Comparison of ENCODE assay signal across 24 mouse cellular contexts in genomic region chr3:25672779-25673178, GRCm38 (mm10).
A peak's percentile ranks its signal among the peaks of the same experiment; 100 is the strongest.
DNase-seq lines count a peak whose midpoint lies in the region; ATAC-seq and TF ChIP-seq lines count a peak whose summit lies in the region.
"Had no signal": no experiment of that assay in that cellular context is flagged by ENCODE, and none has a peak within 500 bp of the region (broad histone marks: within the 10 kb centered on the region; RNA-seq: fewer than 3 reads in every experiment).

No protein-coding gene starts in this region.

- no peaks in the 10 kb centered on the region for H3K36me3 ChIP-seq in forebrain, embryonic 13.5 days (ENCODE audit: poor library complexity, severe bottlenecking)
- no peaks in the 10 kb centered on the region for H3K36me3 ChIP-seq in forebrain, embryonic 11.5 days (ENCODE audit: control insufficient read depth, insufficient read depth, low read length)
- H3K36me3 ChIP-seq in midbrain, embryonic 11.5 days (ENCODE audit: control insufficient read depth, insufficient read depth, low read length) = no peaks in the 10 kb centered on the region
- no peaks in the 10 kb centered on the region for H3K36me3 ChIP-seq in midbrain, embryonic 14.5 days (ENCODE audit: control insufficient read depth, insufficient read depth, low read length)
- H3K36me3 ChIP-seq in midbrain, embryonic 16.5 days (ENCODE audit: control insufficient read depth, insufficient read depth, low read length) = no peaks in the 10 kb centered on the region
- H3K36me3 ChIP-seq in midbrain, postnatal 0 days (ENCODE audit: insufficient read depth, low read length) = no peaks in the 10 kb centered on the region
- H3K36me3 ChIP-seq: embryonic facial prominence, embryonic 10.5 days; embryonic facial prominence, embryonic 12.5 days; G1E had no signal

- no peak overlapping the region for H3K27ac ChIP-seq in forebrain, embryonic 13.5 days
- H3K27ac ChIP-seq in forebrain, embryonic 11.5 days (ENCODE audit: low read depth, low read length) = no peak overlapping the region
- no peak overlapping the region for H3K27ac ChIP-seq in midbrain, embryonic 11.5 days (ENCODE audit: low read depth, low read length)
- H3K27ac ChIP-seq in midbrain, embryonic 14.5 days (replicated peaks; ENCODE audit: low read depth, low read length) = no peak overlapping the region
- H3K27ac ChIP-seq in midbrain, embryonic 16.5 days (ENCODE audit: low read length) = no peak overlapping the region
- H3K27ac ChIP-seq in midbrain, postnatal 0 days (ENCODE audit: low read depth, low read length) = no peak overlapping the region
- H3K27ac ChIP-seq: embryonic facial prominence, embryonic 10.5 days; embryonic facial prominence, embryonic 12.5 days had no signal

- H3K9me3 ChIP-seq in forebrain, embryonic 13.5 days (replicated peaks) = no peaks in the 10 kb centered on the region
- H3K9me3 ChIP-seq in forebrain, embryonic 11.5 days (ENCODE audit: control insufficient read depth, low read length) = no peaks in the 10 kb centered on the region
- H3K9me3 ChIP-seq in midbrain, embryonic 11.5 days (ENCODE audit: control insufficient read depth, low read length) = no peaks in the 10 kb centered on the region
- peaks cover 3% of the 10 kb centered on the region; the same call in 1 of the 2 replicates for H3K9me3 ChIP-seq in midbrain, embryonic 14.5 days (ENCODE audit: control insufficient read depth, low read length)
- no peaks in the 10 kb centered on the region for H3K9me3 ChIP-seq in midbrain, embryonic 16.5 days (replicated peaks; ENCODE audit: control insufficient read depth, low read length, poor library complexity, severe bottlenecking)
- H3K9me3 ChIP-seq in midbrain, postnatal 0 days (ENCODE audit: low read length) = no peaks in the 10 kb centered on the region
- H3K9me3 ChIP-seq: embryonic facial prominence, embryonic 10.5 days; embryonic facial prominence, embryonic 12.5 days; G1E had no signal

- 44% methylated on average over 4 of the region's 4 CpGs for WGBS in forebrain, embryonic 13.5 days
- WGBS in forebrain, embryonic 11.5 days = 64% methylated on average over 4 of the region's 4 CpGs
- 64% methylated on average over 4 of the region's 4 CpGs for WGBS in midbrain, embryonic 11.5 days
- WGBS in midbrain, embryonic 14.5 days = 31% methylated on average over 4 of the region's 4 CpGs
- WGBS in midbrain, embryonic 16.5 days = 45% methylated on average over 4 of the region's 4 CpGs
- whole genome bisulfite sequencing in midbrain, postnatal 0 days = 42% methylated on average over 4 of the region's 4 CpGs

- no peak overlapping the region for H3K4me2 ChIP-seq in forebrain, embryonic 13.5 days
- no peak overlapping the region for H3K4me2 ChIP-seq in forebrain, embryonic 11.5 days (ENCODE audit: low read depth, low read length, severe bottlenecking)
- H3K4me2 ChIP-seq in midbrain, embryonic 11.5 days = no peak overlapping the region
- H3K4me2 ChIP-seq in midbrain, embryonic 14.5 days (ENCODE audit: low read length) = no peak overlapping the region
- no peak overlapping the region for H3K4me2 ChIP-seq in midbrain, embryonic 16.5 days (ENCODE audit: low read length)
- no peak overlapping the region for H3K4me2 ChIP-seq in midbrain, postnatal 0 days (ENCODE audit: low read depth, low read length, poor library complexity, severe bottlenecking)
- H3K4me2 ChIP-seq: embryonic facial prominence, embryonic 12.5 days had no signal

- H3K27me3 ChIP-seq in forebrain, embryonic 13.5 days = no peaks in the 10 kb centered on the region
- H3K27me3 ChIP-seq in forebrain, embryonic 11.5 days (ENCODE audit: control insufficient read depth, insufficient read depth, low read length) = no peaks in the 10 kb centered on the region
- no peaks in the 10 kb centered on the region for H3K27me3 ChIP-seq in midbrain, embryonic 11.5 days (ENCODE audit: control insufficient read depth, insufficient read depth, low read length)
- no peaks in the 10 kb centered on the region for H3K27me3 ChIP-seq in midbrain, embryonic 14.5 days (ENCODE audit: control insufficient read depth, insufficient read depth, low read length)
- no peaks in the 10 kb centered on the region for H3K27me3 ChIP-seq in midbrain, embryonic 16.5 days (ENCODE audit: control insufficient read depth, insufficient read depth, low read depth, low read length)
- no peaks in the 10 kb centered on the region for H3K27me3 ChIP-seq in midbrain, postnatal 0 days (ENCODE audit: insufficient read depth, low read length)
- H3K27me3 ChIP-seq: CH12.LX; embryonic facial prominence, embryonic 12.5 days; Patski had no signal

- DNase-seq in forebrain, embryonic 11.5 days (ENCODE audit: low spot score) = no peak
- no peak for DNase-seq in midbrain, embryonic 11.5 days (ENCODE audit: low spot score, missing footprints)
- no peak for DNase-seq in midbrain, embryonic 14.5 days
- no peak for DNase-seq in midbrain, postnatal 0 days (ENCODE audit: low spot score)
- DNase-seq: adrenal gland, adult 8-10 months; adrenal gland, postnatal 14 days; adrenal gland, postnatal 36 days; B cell, adult 2 months; cerebellum, adult 11-12 months; cerebellum, adult 2 months; cerebellum, adult 9-10 months; cerebellum, postnatal 10 days; cerebellum, postnatal 25 days; forebrain, postnatal 0 days had no signal

- H3K4me3 ChIP-seq in forebrain, embryonic 13.5 days = no peak overlapping the region
- no peak overlapping the region for H3K4me3 ChIP-seq in forebrain, embryonic 11.5 days (ENCODE audit: low read depth, low read length)
- H3K4me3 ChIP-seq in midbrain, embryonic 11.5 days (ENCODE audit: low read depth, low read length) = no peak overlapping the region
- no peak overlapping the region for H3K4me3 ChIP-seq in midbrain, embryonic 14.5 days (replicated peaks; ENCODE audit: low read depth, low read length)
- H3K4me3 ChIP-seq in midbrain, embryonic 16.5 days (ENCODE audit: low read depth, low read length) = no peak overlapping the region
- no peak overlapping the region for H3K4me3 ChIP-seq in midbrain, postnatal 0 days (ENCODE audit: low read depth, low read length)
- H3K4me3 ChIP-seq: embryonic facial prominence, embryonic 10.5 days; embryonic facial prominence, embryonic 12.5 days had no signal

- no peak for TF ChIP-seq CTCF in midbrain, postnatal 0 days (IDR thresholded peaks at IDR 0.05)

- 0 out of 2 replicates have a peak, but pooled peaks have one; percentile 13 for ATAC-seq in forebrain, embryonic 13.5 days
- ATAC-seq in forebrain, embryonic 11.5 days (replicated peaks; ENCODE audit: low FRiP score) = no peak
- peak; percentile 61; the same call in 1 of the 2 replicates for ATAC-seq in midbrain, embryonic 11.5 days (ENCODE audit: low FRiP score)
- no peak for ATAC-seq in midbrain, embryonic 14.5 days (ENCODE audit: low FRiP score, low TSS enrichment)
- ATAC-seq in midbrain, embryonic 16.5 days = peak; percentile 32; the same call in 1 of the 2 replicates
- no peak for ATAC-seq in midbrain, postnatal 0 days (ENCODE audit: low FRiP score)
- ATAC-seq: activated CD4-positive, CD25-positive, alpha-beta regulatory T cell, adult 4 months; CD4-positive, CD25-positive, alpha-beta regulatory T cell, adult 4 months; forebrain, embryonic 14.5 days; forebrain, postnatal 0 days; Patski had no signal

- H3K4me1 ChIP-seq in forebrain, embryonic 13.5 days = 0 out of 2 replicates have a peak, but pooled peaks cover 7% of the 10 kb centered on the region
- 0 out of 2 replicates have a peak, but pooled peaks cover 2% of the 10 kb centered on the region for H3K4me1 ChIP-seq in forebrain, embryonic 11.5 days (replicated peaks; ENCODE audit: control insufficient read depth, insufficient read depth, low read length)
- peaks cover 2% of the 10 kb centered on the region; the same call in 1 of the 2 replicates for H3K4me1 ChIP-seq in midbrain, embryonic 11.5 days (ENCODE audit: control insufficient read depth, insufficient read depth, low read length)
- 0 out of 2 replicates have a peak, but pooled peaks cover 4% of the 10 kb centered on the region for H3K4me1 ChIP-seq in midbrain, embryonic 14.5 days (ENCODE audit: control insufficient read depth, insufficient read depth, low read length)
- 0 out of 2 replicates have a peak, but pooled peaks cover 8% of the 10 kb centered on the region for H3K4me1 ChIP-seq in midbrain, embryonic 16.5 days (ENCODE audit: control insufficient read depth, insufficient read depth, low read length)
- H3K4me1 ChIP-seq in midbrain, postnatal 0 days (ENCODE audit: insufficient read depth, low read length) = no peaks in the 10 kb centered on the region
- H3K4me1 ChIP-seq: embryonic facial prominence, embryonic 10.5 days; embryonic facial prominence, embryonic 12.5 days had no signal

- H3K9ac ChIP-seq in forebrain, embryonic 13.5 days = no peak overlapping the region
- no peak overlapping the region for H3K9ac ChIP-seq in forebrain, embryonic 11.5 days (ENCODE audit: low read length)
- H3K9ac ChIP-seq in midbrain, embryonic 11.5 days (ENCODE audit: low read length) = no peak overlapping the region
- no peak overlapping the region for H3K9ac ChIP-seq in midbrain, embryonic 14.5 days (replicated peaks; ENCODE audit: low read length)
- H3K9ac ChIP-seq in midbrain, embryonic 16.5 days (ENCODE audit: low read depth, low read length) = no peak overlapping the region
- H3K9ac ChIP-seq in midbrain, postnatal 0 days (replicated peaks; ENCODE audit: low read length, poor library complexity, severe bottlenecking) = no peak overlapping the region
- H3K9ac ChIP-seq: embryonic facial prominence, embryonic 12.5 days; forebrain, postnatal 0 days had no signal

Comparison
In these comparisons a context has a peak if more than half of its experiments do, and no peak if none do; other contexts are left out.
1. ATAC-seq: peak in forebrain, embryonic 13.5 days (single experiment), midbrain, embryonic 11.5 days (single experiment) and midbrain, embryonic 16.5 days (single experiment); none in forebrain, embryonic 11.5 days (single experiment), midbrain, embryonic 14.5 days (single experiment) and midbrain, postnatal 0 days (single experiment).